Mouse (Mus musculus) myocyte (in vitro differentiated cells): ENCODE data around the gene Gabrg3.

Experiments used
- CEBPB ChIP-seq: IDR thresholded peaks from 2 replicates; pipeline ENCODE4 v1.6.1; 2011; ENCODE audit warnings: mild to moderate bottlenecking, moderate library complexity; ENCODE audit not compliant: poor library complexity, insufficient read depth, severe bottlenecking
- E2F4 ChIP-seq: IDR thresholded peaks from one replicate; pipeline ENCODE4 v1.6.1; 2011; ENCODE audit warnings: mild to moderate bottlenecking, control low read depth, moderate library complexity; ENCODE audit not compliant: insufficient read depth
- MAX ChIP-seq: IDR thresholded peaks from one replicate; pipeline ENCODE4 v1.6.1; 2011; ENCODE audit warnings: low read depth, mild to moderate bottlenecking, control low read depth
- MYOD1 ChIP-seq, 3 experiments: IDR thresholded peaks; one replicate each; pipeline ENCODE4 v1.6.1; 2011; ENCODE audit warnings: control low read depth in 2 of 3, low read depth in 2 of 3, mild to moderate bottlenecking in 2 of 3, moderate library complexity in 1 of 3; ENCODE audit not compliant: insufficient read length in 2 of 3, control insufficient read depth in 1 of 3
- MYOG ChIP-seq, 3 experiments: IDR thresholded peaks; one replicate each; pipeline ENCODE4 v1.6.1; 2011; ENCODE audit warnings: control low read depth in 2 of 3, low read depth in 2 of 3, mild to moderate bottlenecking in 2 of 3; ENCODE audit not compliant: insufficient read length in 2 of 3, control insufficient read depth in 1 of 3, insufficient read depth in 1 of 3
- POLR2A ChIP-seq: IDR thresholded peaks from one replicate; pipeline ENCODE4 v1.6.1; 2011; ENCODE audit warnings: low read depth, mild to moderate bottlenecking, control low read depth, moderate library complexity; ENCODE audit not compliant: insufficient read length
- POLR2AphosphoS2 ChIP-seq: IDR thresholded peaks from one replicate; pipeline ENCODE4 v1.6.1; 2011; ENCODE audit warnings: low read depth, control low read depth; ENCODE audit not compliant: insufficient read length
- REST ChIP-seq: IDR thresholded peaks from one replicate; pipeline ENCODE4 v1.6.1; 2011; ENCODE audit warnings: mild to moderate bottlenecking, control low read depth, moderate library complexity; ENCODE audit not compliant: insufficient read depth, insufficient read length
- SRF ChIP-seq: IDR thresholded peaks from one replicate; pipeline ENCODE4 v1.6.1; 2011; ENCODE audit warnings: low read depth; ENCODE audit not compliant: control insufficient read depth, insufficient read length
- TCF12 ChIP-seq: IDR thresholded peaks from one replicate; pipeline ENCODE4 v1.6.1; 2011; ENCODE audit warnings: mild to moderate bottlenecking, control low read depth; ENCODE audit not compliant: poor library complexity, insufficient read depth, severe bottlenecking
- TCF3 ChIP-seq: IDR thresholded peaks from one replicate; pipeline ENCODE4 v1.6.1; 2011; ENCODE audit warnings: low read depth, control low read depth; ENCODE audit not compliant: insufficient read length
- USF1 ChIP-seq: IDR thresholded peaks from one replicate; pipeline ENCODE4 v1.6.1; 2011; ENCODE audit warnings: low read depth, mild to moderate bottlenecking, control low read depth, moderate library complexity

DNA sequence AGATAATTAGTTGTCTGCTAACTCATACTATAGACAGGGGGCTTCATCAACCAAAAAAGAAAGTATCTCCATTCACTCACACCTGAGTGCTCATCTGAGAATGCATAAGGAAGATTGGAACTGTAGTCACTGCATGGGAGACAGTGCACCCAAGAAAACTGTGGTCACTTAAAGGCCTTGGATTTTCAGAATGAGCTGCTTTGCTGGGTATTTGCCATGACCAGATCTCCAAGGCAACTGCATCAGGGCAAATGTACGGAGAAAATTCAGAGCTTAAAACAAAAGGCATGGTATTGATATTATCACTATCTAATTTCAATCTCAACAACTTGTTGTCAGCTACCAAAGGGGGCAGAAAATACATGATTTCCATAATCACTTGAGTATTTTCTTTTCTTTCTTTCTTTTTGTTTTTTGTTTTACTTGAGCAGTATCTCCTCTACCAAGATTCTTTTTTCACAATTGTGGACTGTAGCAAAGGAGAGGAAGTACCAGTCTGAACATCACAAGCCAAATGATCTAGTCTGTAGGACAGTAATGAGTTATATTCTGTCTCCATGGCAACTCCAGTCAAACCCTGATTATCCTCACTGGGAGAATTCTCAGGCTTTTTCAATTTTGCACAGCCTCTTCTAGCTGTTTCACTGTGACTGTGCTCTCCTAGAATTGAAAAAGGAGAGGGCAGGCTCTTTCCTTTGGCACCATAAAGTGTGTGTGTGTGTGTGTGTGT is 335.9 kb downstream of the Gabrg3 start:
- TF ChIP-seq MAX (no peak), TCF3 (no peak), POLR2A (no peak), POLR2AphosphoS2 (no peak), USF1 (no peak), TCF12 (no peak), MYOG (IDR thresholded peaks at IDR 0.05; ENCODE audit: control insufficient read depth in 1 of 3, insufficient read depth in 1 of 3, insufficient read length in 2 of 3, low read depth in 2 of 3) (no peak), REST (no peak), CEBPB (no peak), SRF (no peak), MYOD1 (IDR thresholded peaks at IDR 0.05; ENCODE audit: control insufficient read depth in 1 of 3, insufficient read length in 2 of 3, low read depth in 2 of 3) (no peak), E2F4 (no peak)
